Mouse (Mus musculus): ENCODE results near the gene Rab11fip4.

DNA sequence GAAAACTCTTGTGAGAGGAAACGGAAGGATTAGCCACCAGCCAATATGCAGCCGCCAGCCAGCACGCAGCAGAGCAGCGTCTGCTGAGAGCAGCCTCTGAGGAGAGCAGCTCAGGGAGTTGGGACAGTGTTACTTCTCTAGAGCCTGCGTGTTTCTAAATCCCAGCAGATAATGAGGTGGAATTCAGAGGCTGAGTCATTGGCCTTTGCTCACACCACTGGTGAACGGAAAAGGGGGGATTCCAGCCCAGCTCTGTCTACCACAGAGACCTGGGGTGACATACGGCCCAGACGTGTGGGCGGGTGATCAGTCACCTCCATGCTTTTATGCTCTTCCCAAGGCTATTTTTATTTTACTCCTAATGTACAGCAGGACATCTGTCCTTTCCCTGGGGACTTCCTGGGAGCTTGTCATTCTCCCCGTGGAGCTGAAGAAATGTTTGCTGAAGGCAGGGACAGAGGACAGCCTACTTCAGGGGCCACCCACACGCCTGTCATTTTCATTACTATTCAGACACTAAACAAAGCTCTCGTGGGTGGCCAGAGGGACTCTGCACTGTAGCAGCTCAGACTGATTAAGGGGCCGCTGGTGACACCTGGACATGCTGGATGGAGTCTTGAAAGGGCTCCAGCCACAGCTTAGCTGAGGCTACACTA is 20.1 kb downstream of the Rab11fip4 start:
- no peak for TF ChIP-seq CTCF (IDR thresholded peaks at IDR 0.05; ENCODE audit: low read depth, low read length)
- TF ChIP-seq TAL1 (conservative IDR thresholded peaks at IDR 0.05; ENCODE audit: low read depth, low read length), result no peak
- no peak for TF ChIP-seq GATA1 (IDR thresholded peaks at IDR 0.05; ENCODE audit: borderline replicate concordance, low read length)
